Mouse (Mus musculus) hindbrain, embryonic 16.5 days (tissue): ENCODE measurements around the gene Mfsd12. TPM values are rescaled to one million over a fixed set of nuclear protein-coding genes. Genes with fewer than 3 reads are reported as not detected.

ENCODE experiments used
- ATAC-seq: fragments of 200-750 bp; cut with Nextera tagmentation; 2 replicates; pipeline ENCODE4 v1.8.0; 2017; ENCODE audit warnings: moderate TSS enrichment, moderate library complexity
- H3K27ac ChIP-seq: fragments of 300-500 bp; sonication (generic); 2 replicates; pipeline ENCODE4 v1.5.1; 2014; ENCODE audit warnings: low read depth, mild to moderate bottlenecking, control low read depth, low read length, moderate library complexity
- H3K27me3 ChIP-seq: fragments of 300-500 bp; sonication (generic); replicated peaks from 2 replicates; pipeline ENCODE4 v1.6.1; 2014; ENCODE audit warnings: low read length; ENCODE audit not compliant: control insufficient read depth, insufficient read depth
- H3K36me3 ChIP-seq: fragments of 300-500 bp; sonication (generic); 2 replicates; pipeline ENCODE4 v1.6.1; 2014; ENCODE audit warnings: mild to moderate bottlenecking, low read length, moderate library complexity, mixed read lengths; ENCODE audit not compliant: control insufficient read depth, insufficient read depth
- H3K4me1 ChIP-seq: fragments of 300-500 bp; sonication (generic); 2 replicates; pipeline ENCODE4 v1.6.1; 2014; ENCODE audit warnings: low read depth, low read length; ENCODE audit not compliant: control insufficient read depth, insufficient read depth
- H3K4me2 ChIP-seq: fragments of 300-500 bp; sonication (generic); 2 replicates; pipeline ENCODE4 v1.6.1; 2014; ENCODE audit warnings: mild to moderate bottlenecking, low read length, control low read depth, moderate library complexity
- H3K4me3 ChIP-seq: fragments of 300-500 bp; sonication (generic); 2 replicates; pipeline ENCODE4 v1.5.1; 2014; ENCODE audit warnings: mild to moderate bottlenecking, low read length, control low read depth, moderate library complexity
- H3K9ac ChIP-seq: fragments of 300-500 bp; sonication (generic); 2 replicates; pipeline ENCODE4 v1.6.1; 2014; ENCODE audit warnings: low read depth, mild to moderate bottlenecking, control low read depth, low read length, moderate library complexity
- H3K9me3 ChIP-seq: fragments of 300-500 bp; sonication (generic); 2 replicates; pipeline ENCODE4 v1.6.1; 2014; ENCODE audit warnings: mild to moderate bottlenecking, low read length, moderate library complexity; ENCODE audit not compliant: control insufficient read depth
- WGBS: fragments of 180-500 bp; shearing (Covaris S2); extraction: QIAGEN DNeasy Blood & Tissue Kit; methylation state at CpG from one replicate; pipeline ENCODE4 v1.1.7; 2014; 5-methylcytosine and 5-hydroxymethylcytosine counted together
- polyA plus RNA-seq: library from polyadenylated mRNA; unstranded; fragments of >200 nt; fragmentation: Nextera tagmentation; extraction: Ambion mirVana; gene quantifications from 2 replicates; pipeline ENCODE4 v1.2.1, GENCODE M21; 2015

The Mfsd12 gene
- polyA plus RNA-seq, 1 experiment from 2014 or later = 17.5 TPM

DNA sequence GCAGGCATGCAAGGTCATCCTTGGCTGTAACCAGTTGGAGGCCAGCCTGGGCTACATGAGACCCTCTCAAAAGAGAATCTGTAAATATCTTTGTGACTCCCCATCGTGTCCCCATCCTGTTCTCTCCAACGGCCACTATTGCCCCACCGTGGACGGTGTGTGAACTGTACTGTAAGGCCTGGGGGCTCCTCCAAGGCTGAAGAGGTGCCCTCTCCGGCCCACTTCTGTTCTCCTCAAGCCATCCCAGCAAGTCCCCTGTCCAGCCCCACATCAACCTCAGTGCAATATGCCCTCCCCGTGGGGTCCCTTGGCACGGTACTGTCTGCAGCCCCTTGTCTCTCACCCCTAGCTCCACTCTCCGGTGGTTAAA, 38.0 kb upstream of the Mfsd12 start:
- no peak for ATAC-seq
- peak overlapping the region; percentile 94 for H3K4me3 ChIP-seq
- WGBS = 38% methylated on average over 8 of the region's 8 CpGs
- H3K36me3 ChIP-seq = peaks cover 48% of the 10 kb centered on the region
- peak overlapping the region; percentile 93 for H3K27ac ChIP-seq
- peak overlapping the region; percentile 51; the same call in 1 of the 2 replicates for H3K9ac ChIP-seq
- no peaks in the 10 kb centered on the region for H3K9me3 ChIP-seq
- peaks cover 22% of the 10 kb centered on the region for H3K4me1 ChIP-seq
- peak overlapping the region; percentile 65 for H3K4me2 ChIP-seq
- no peaks in the 10 kb centered on the region for H3K27me3 ChIP-seq

DNA sequence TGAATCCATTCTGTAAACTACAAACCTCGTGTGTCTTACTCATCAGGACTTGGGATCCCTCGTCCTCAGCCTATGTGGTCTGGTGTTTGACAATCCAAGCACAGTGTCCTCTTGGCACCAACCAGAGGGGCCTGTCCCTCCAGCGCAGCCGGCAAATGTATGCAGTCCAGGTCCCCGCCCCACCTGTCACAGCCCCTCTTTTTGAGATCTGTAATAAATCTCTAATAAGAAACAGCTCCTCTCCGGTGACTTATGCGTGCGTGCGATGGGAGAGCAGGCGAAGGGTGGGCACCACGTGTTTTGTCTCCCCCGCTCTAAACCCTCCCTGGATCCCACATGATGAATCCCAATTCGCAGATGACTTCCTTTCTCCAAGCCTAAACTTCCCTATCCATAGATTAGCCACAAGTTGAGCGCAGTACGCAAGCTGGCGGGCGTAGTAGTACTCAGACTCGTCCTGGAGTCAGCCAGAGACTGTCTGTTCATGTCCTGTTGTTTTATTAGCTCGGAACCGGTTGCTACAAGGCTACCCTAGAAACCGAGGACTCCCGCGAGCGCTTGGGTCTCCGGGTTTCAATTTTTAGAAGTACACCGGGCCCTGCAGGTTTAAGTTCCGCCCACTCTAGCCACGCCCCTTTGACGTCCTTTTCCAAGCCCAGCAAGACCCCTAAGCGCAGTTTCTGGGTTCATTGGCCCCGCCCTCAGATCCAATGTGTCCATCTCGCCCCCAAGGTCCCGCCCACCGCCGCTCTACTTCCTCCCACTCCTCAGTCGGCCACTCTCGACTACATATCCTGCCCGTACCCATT, 37.3 kb upstream of the Mfsd12 start:
- Histone ChIP-seq H3K9ac (peak overlapping the region; percentile 51), H3K4me1 (peaks cover 22% of the 10 kb centered on the region), H3K36me3 (peaks cover 48% of the 10 kb centered on the region), H3K9me3 (no peaks in the 10 kb centered on the region), H3K27ac (peak overlapping the region; percentile 93), H3K27me3 (no peaks in the 10 kb centered on the region), H3K4me3 (peak overlapping the region; percentile 94), H3K4me2 (peak overlapping the region; percentile 65)
- peak; percentile 2 for ATAC-seq
- WGBS = 1% methylated on average over 38 of the region's 38 CpGs

- peaks cover 22% of the 10 kb centered on the region for H3K4me1 ChIP-seq
- no peaks in the 10 kb centered on the region for H3K27me3 ChIP-seq
- H3K27ac ChIP-seq = peak within 1 kb of the TSS; percentile 93
- peak; percentile 95 for ATAC-seq
- WGBS = under 1% methylated on average over 64 of the region's 68 CpGs
- no peaks in the 10 kb centered on the region for H3K9me3 ChIP-seq
- peak within 1 kb of the TSS; percentile 89 for H3K9ac ChIP-seq
- peak within 1 kb of the TSS; percentile 94 for H3K4me3 ChIP-seq
- peaks cover 54% of the 10 kb centered on the region for H3K36me3 ChIP-seq
- H3K4me2 ChIP-seq = peak within 1 kb of the TSS; percentile 90
These were observed 36.5 kb upstream of the Mfsd12 start, which contains the start of gene Cactin for GRCm38 (mm10) chr10:81320550-81321347. Gene Cactin, plus strand, starts transcription at chr10:81321103.

- ATAC-seq = no peak
- Histone ChIP-seq H3K9me3 (no peaks in the 10 kb centered on the region), H3K4me2 (peak overlapping the region; percentile 90), H3K27ac (peak overlapping the region; percentile 93), H3K36me3 (peaks cover 54% of the 10 kb centered on the region), H3K9ac (peak overlapping the region; percentile 89), H3K4me1 (peaks cover 22% of the 10 kb centered on the region), H3K4me3 (peak overlapping the region; percentile 94), H3K27me3 (no peaks in the 10 kb centered on the region)
- 3% methylated on average over 17 of the region's 20 CpGs for WGBS
These were observed 35.9 kb upstream of the Mfsd12 start for GRCm38 (mm10) chr10:81321436-81321835.

- no peak overlapping the region for H3K9ac ChIP-seq
- peaks cover 22% of the 10 kb centered on the region for H3K4me1 ChIP-seq
- peaks cover 56% of the 10 kb centered on the region for H3K36me3 ChIP-seq
- 92% methylated on average over 27 of the region's 27 CpGs for WGBS
- no peaks in the 10 kb centered on the region for H3K27me3 ChIP-seq
- no peak overlapping the region for H3K4me3 ChIP-seq
- H3K27ac ChIP-seq = no peak overlapping the region
- no peaks in the 10 kb centered on the region for H3K9me3 ChIP-seq
- ATAC-seq = no peak
- H3K4me2 ChIP-seq = no peak overlapping the region
These were observed 34.8 kb upstream of the Mfsd12 start for GRCm38 (mm10) chr10:81322444-81322843.

DNA sequence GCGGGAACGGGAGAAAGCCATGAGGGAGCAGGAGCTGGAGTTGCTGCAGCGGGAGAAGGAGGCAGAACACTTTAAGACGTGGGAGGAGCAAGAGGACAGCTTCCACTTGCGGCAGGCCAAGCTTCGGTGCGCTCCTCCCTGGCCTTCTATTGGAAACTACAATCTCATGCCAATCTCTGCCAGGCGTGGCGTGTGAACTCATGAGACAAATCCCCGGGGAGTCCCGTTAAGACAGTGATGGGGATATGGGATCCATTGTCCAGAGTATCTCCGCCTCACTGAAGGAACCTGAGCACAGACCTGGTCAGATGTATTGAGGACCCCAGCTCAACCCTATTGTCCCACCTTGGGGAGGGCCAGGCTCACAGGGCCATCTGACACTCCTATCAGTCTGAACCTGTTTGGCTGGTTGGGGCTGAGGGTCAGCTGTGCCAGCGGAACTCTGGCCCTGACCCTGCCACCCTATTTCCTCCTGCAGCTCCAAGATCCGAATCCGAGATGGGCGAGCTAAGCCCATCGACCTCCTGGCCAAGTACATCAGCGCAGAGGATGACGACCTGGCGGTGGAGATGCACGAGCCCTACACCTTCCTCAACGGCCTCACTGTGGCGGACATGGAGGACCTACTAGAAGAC, 34.0 kb upstream of the Mfsd12 start:
- Histone ChIP-seq H3K36me3 (peaks cover 50% of the 10 kb centered on the region), H3K4me3 (no peak overlapping the region), H3K27ac (no peak overlapping the region), H3K4me2 (no peak overlapping the region), H3K4me1 (peaks cover 22% of the 10 kb centered on the region), H3K27me3 (no peaks in the 10 kb centered on the region), H3K9me3 (no peaks in the 10 kb centered on the region), H3K9ac (no peak overlapping the region)
- ATAC-seq = no peak
- WGBS = 96% methylated on average over 23 of the region's 23 CpGs

DNA sequence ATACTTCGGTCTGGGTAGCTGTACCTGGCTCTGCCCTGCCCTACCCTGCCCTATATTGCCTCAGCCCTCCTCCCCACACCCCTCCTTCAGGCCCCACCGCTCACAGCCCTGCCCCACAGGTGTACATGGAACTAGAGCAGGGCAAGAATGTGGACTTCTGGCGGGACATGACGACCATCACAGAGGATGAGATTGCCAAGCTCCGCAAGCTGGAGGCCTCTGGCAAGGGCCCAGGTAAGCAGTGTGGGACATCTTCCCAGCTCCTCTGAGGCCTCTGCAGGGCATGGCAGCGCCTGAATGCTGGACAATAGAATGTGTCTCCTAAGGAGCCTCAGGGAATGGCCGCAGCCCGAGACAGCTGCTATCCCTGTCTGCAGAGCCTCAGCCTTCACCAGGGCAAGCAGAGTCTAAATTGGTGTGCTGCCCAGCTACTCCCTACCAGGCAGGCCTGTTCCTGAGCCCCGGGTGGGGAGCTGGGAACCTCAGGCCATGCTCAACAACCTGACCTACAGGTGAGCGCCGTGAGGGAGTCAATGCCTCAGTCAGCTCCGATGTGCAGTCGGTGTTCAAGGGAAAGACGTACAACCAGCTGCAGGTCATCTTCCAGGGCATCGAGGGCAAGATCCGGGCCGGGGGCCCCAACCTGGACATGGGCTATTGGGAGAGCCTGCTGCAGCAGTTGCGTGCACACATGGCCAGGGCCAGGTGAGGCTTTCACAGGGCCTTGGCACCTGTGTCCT, 33.3 kb upstream of the Mfsd12 start:
- Histone ChIP-seq H3K36me3 (peaks cover 45% of the 10 kb centered on the region), H3K27me3 (no peaks in the 10 kb centered on the region), H3K9me3 (no peaks in the 10 kb centered on the region), H3K4me3 (no peak overlapping the region), H3K4me1 (peaks cover 20% of the 10 kb centered on the region), H3K27ac (no peak overlapping the region), H3K9ac (no peak overlapping the region), H3K4me2 (no peak overlapping the region)
- 93% methylated on average over 18 of the region's 18 CpGs for WGBS
- ATAC-seq = no peak

- no peaks in the 10 kb centered on the region for H3K27me3 ChIP-seq
- H3K27ac ChIP-seq = no peak overlapping the region
- ATAC-seq = no peak
- no peak overlapping the region for H3K4me3 ChIP-seq
- H3K4me1 ChIP-seq = peaks cover 11% of the 10 kb centered on the region
- H3K9ac ChIP-seq = no peak overlapping the region
- H3K9me3 ChIP-seq = no peaks in the 10 kb centered on the region
- 94% methylated on average over 21 of the region's 21 CpGs for WGBS
- peaks cover 45% of the 10 kb centered on the region for H3K36me3 ChIP-seq
- no peak overlapping the region for H3K4me2 ChIP-seq
These were observed 32.1 kb upstream of the Mfsd12 start for GRCm38 (mm10) chr10:81325176-81325575.
